Mouse (Mus musculus): ENCODE measurements around the gene Gng10. TPM values are rescaled to one million over a fixed set of nuclear protein-coding genes. Genes with fewer than 3 reads are reported as not detected.

Gng10 gene
- polyA plus RNA-seq, 1 experiment from 2014 or later: 88.8 TPM

DNA sequence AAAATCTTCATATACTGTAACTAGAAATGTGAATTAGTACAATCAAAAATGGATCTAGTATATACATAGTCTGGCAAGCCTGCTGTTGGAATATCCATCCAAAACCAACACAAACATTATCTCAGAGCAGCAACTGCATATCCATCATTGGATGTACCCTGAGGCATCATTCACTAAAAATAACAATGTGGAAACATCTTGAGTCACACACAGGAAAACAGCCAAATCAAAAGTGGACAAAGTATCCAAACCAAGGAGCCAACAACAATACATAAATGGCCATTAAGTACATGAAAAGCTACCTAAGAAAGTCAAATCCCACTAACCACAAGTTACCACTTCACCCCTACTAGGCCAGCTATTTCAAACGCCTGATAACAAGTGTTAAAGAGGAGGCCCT lies 54.5 kb downstream of the Gng10 start:
- Histone ChIP-seq H3K27ac (replicated peaks) (no peak overlapping the region), H3K4me2 (replicated peaks) (no peak overlapping the region), H3K9ac (replicated peaks) (no peak overlapping the region), H3K4me1 (no peaks in the 10 kb centered on the region), H3K27me3 (no peaks in the 10 kb centered on the region), H3K9me3 (no peaks in the 10 kb centered on the region), H3K4me3 (no peak overlapping the region), H3K36me3 (no peaks in the 10 kb centered on the region)
- 58% methylated on average over 1 of the region's 1 CpGs for WGBS
- no peak for ATAC-seq (ENCODE audit: low FRiP score, low read depth)

Other genes with a start within 250 kb of the Gng10 start
- 0.06 TPM in 1 of 2 replicates, not detected in the other for gene Olfr267, start 247.4 kb upstream of the Gng10 start, polyA plus RNA-seq (2016; fragmentation: Nextera tagmentation; extraction: Ambion mirVana)
- gene Ecpas, start 122.3 kb upstream of the Gng10 start, polyA plus RNA-seq (2016; fragmentation: Nextera tagmentation; extraction: Ambion mirVana): 36.6 and 39.9 TPM in 2 replicates
- 1.1 TPM in 2 replicates for gene Zkscan16, start 91.5 kb upstream of the Gng10 start, polyA plus RNA-seq (2016; fragmentation: Nextera tagmentation; extraction: Ambion mirVana)
- 11.4 and 12.0 TPM in 2 replicates for gene Ptgr1, start 48.0 kb upstream of the Gng10 start, polyA plus RNA-seq (2016; fragmentation: Nextera tagmentation; extraction: Ambion mirVana)
- 6.5 and 10.1 TPM in 2 replicates for gene Dnajc25, start 40.0 kb upstream of the Gng10 start, polyA plus RNA-seq (2016; fragmentation: Nextera tagmentation; extraction: Ambion mirVana)
- 8.4 and 10.3 TPM in 2 replicates for gene Gm20503, start 31.9 kb upstream of the Gng10 start, polyA plus RNA-seq (2016; fragmentation: Nextera tagmentation; extraction: Ambion mirVana)
- gene AI481877, start 103.9 kb downstream of the Gng10 start, polyA plus RNA-seq (2016; fragmentation: Nextera tagmentation; extraction: Ambion mirVana): not detected in 2 replicates
- 15.0 and 19.3 TPM in 2 replicates for gene Ugcg, start 154.2 kb downstream of the Gng10 start, polyA plus RNA-seq (2016; fragmentation: Nextera tagmentation; extraction: Ambion mirVana)